Mouse (Mus musculus): ENCODE data around the gene Ftl1.

DNA sequence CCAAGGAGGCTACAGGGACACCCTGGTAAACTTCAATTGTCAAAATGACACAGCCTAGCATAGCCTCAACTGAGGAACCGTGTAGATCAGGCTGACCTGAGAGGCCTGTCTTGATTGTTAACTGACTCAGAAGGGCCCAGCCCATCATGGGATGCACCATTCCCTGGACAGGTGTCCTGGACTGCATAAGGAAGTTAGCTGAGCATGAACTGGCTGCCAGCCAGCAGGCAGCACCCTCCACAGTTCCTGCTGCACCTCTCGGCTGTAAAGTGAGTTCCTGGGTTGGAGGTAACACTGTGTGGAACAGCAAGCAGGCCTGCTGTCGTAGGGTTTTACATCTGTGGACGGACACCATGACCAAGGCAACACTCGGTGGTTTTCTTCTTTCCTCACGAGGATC lies 47.9 kb upstream of the Ftl1 start:
- TF ChIP-seq EP300 (IDR thresholded peaks at IDR 0.05) (no peak), CTCF (IDR thresholded peaks at IDR 0.05) (no peak)

Measured in lung, postnatal 0 days (tissue).